Mouse (Mus musculus) cortical plate, adult 2 months (tissue): ENCODE results near the gene Ptgis. TPM values are rescaled to one million over a fixed set of nuclear protein-coding genes. Genes with fewer than 3 reads are reported as not detected.

Experiments
- H3K27ac ChIP-seq: fragments of 200-500 bp; 2 replicates; pipeline ENCODE4 v1.5.1; 2012; ENCODE audit warnings: low read length, control low read depth, inconsistent platforms; ENCODE audit not compliant: insufficient read depth
- H3K4me1 ChIP-seq: fragments of 200-500 bp; 2 replicates; pipeline ENCODE4 v1.6.1; 2011; ENCODE audit warnings: low read length; ENCODE audit not compliant: control insufficient read depth, insufficient read depth
- H3K4me3 ChIP-seq: fragments of 200-500 bp; 2 replicates; pipeline ENCODE4 v1.5.1; 2011; ENCODE audit warnings: mild to moderate bottlenecking, low read length, control low read depth; ENCODE audit not compliant: insufficient read depth
- CTCF ChIP-seq: fragments of 200-500 bp; IDR thresholded peaks from 2 replicates; pipeline ENCODE4 v1.5.1; 2011; ENCODE audit warnings: mild to moderate bottlenecking, control low read depth, low read length; ENCODE audit not compliant: insufficient read depth; ENCODE audit errors: extremely low read depth
- POLR2A ChIP-seq: fragments of 200-500 bp; IDR thresholded peaks from 2 replicates; pipeline ENCODE4 v1.6.1; 2011; ENCODE audit warnings: mild to moderate bottlenecking, low read length, control low read depth; ENCODE audit not compliant: insufficient read depth; ENCODE audit errors: extremely low read depth
- polyA plus RNA-seq: library from polyadenylated mRNA; depleted of rRNA; stranded (reverse); fragments of >200 nt; gene quantifications from 2 replicates; pipeline ENCODE4 v1.2.3, GENCODE M21; 2012; rRNA removed

Ptgis gene
- polyA plus RNA-seq, 1 experiment, result 2.0 TPM

DNA sequence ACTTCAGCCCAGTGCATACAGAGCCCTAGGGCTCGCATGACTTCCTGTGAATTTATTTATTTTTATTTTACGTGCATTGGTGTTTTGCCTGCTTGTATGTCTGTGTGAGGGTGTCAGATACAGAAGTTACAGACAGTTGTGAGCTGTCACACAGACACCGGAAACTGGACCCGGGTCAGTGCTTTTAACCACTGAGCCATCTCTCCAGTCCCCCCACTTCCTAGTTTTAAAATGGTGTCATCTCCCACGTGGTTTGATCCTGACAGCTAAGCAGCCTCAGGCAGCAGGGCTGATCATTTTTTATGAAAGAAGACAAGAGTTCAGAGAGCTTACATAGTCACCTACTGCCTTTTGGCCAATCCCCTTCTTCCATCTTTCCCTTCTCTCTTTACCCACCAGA lies 94.5 kb downstream of the Ptgis start:
- Histone ChIP-seq H3K4me3 (no peak overlapping the region), H3K27ac (peak overlapping the region; percentile 86; the same call in 1 of the 2 replicates), H3K4me1 (peaks cover 21% of the 10 kb centered on the region)
- TF ChIP-seq CTCF, result no peak

DNA sequence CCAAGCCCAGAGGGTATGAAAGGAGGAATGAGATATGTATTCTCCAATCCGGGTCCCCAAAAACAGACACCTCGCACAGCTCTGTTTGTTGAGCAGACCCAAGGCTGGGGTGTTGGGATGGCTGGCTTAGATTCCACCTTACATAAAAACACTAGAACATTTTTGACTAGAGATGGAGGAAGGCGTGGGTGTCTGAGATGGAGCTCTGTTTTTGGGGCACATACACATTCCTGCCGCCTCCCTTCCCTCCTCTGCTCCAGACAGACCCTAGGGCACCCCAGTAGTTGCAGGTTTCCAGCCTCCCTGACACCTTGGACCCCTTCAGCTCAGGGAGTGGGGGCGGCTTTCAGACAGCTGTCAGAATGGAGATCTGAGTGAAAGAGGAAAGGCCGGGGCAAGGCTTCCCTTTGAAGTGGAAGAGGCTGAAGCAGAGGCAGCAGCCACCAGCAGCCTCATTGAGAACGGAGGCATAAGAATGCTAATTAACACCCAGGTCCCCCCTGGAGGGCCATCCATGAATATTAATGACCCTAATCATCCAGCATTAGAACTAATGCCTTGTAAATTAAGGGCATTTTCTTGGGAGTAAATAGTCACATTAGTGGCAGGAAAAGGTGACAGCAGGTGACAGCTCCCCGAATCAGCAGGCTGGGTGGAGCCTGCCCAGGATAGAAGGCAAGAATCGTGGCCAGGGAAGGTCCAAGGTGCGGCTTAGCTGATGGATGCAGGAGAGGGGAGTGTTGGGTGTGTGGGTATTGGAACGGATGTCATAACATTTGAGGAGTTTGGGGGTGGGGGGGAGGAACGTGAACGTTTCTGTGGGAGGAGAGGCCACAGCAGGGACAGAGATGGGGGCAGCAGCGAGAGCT lies 95.7 kb downstream of the Ptgis start:
- peak overlapping the region; percentile 86 for H3K27ac ChIP-seq
- TF ChIP-seq CTCF, result no peak
- no peak for TF ChIP-seq POLR2A
- no peak overlapping the region for H3K4me3 ChIP-seq
- H3K4me1 ChIP-seq, result peaks cover 22% of the 10 kb centered on the region

DNA sequence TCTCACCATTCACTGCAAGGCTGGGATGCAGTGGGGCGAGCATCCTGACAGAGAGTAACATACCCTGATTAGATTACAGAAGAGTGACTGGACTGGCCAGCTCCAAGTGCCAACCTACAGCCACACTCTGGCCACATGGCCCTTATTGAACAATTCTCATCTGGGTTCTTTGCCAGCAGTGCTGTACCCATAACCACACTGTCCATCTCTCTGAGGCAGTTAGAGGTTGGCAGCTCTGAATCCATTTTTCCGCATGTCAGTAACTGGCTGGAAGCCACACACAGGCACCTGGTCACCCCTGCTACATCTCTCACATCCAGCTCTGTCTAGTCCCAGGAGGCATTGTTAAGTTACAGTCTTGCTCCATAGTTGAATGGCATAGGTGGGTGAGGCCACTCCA lies 96.5 kb downstream of the Ptgis start:
- Histone ChIP-seq H3K4me1 (peaks cover 25% of the 10 kb centered on the region), H3K27ac (peak overlapping the region; percentile 79), H3K4me3 (no peak overlapping the region)
- no peak for TF ChIP-seq POLR2A
- TF ChIP-seq CTCF, result no peak

DNA sequence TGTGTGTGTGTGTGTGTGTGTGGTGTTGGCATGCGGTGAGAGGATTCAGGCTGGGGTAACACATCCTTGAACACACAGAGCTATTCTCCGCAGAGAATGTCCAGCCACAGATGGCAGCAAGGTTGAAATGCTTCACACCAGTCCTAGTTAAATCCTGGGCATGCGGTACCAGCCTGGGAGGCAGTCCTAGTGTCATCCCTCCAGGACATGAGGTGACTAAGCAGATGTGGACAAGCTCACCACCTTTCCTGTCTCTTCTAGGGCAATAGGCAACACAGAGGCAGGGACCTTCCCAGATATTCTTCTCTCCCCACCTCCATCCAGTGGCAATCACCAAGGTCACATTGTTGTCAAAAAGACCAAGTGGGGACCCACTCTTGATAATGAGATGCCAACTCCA lies 98.1 kb downstream of the Ptgis start:
- no peak for TF ChIP-seq CTCF
- TF ChIP-seq POLR2A, result no peak
- Histone ChIP-seq H3K27ac (0 out of 2 replicates have a peak overlapping the region, but pooled peaks have one; percentile 20), H3K4me3 (no peak overlapping the region), H3K4me1 (peaks cover 32% of the 10 kb centered on the region)

DNA sequence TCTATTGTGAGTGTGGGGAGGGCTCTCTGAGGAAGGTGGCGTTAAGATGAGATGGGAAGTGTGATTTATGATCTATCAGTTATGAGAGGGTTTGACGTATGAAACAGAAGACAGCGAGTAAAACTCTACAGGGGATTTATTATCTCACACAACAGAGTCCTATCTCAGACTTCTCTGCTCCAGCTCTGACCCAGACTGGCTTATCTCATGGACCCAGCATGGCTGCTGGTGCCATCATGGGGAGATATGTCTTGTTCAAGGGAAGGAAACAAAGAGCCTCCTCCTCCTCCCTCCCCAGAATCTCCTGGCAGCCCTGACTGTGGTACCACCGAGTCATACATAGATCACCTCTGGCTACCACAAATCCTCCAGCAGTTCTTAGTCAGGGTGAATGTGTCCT lies 98.6 kb downstream of the Ptgis start:
- Histone ChIP-seq H3K4me1 (peaks cover 33% of the 10 kb centered on the region), H3K27ac (peak overlapping the region; percentile 20; the same call in 1 of the 2 replicates), H3K4me3 (no peak overlapping the region)
- TF ChIP-seq CTCF (no peak), POLR2A (no peak)

Other genes starting within 250 kb of the Ptgis start
- 52.1 and 54.4 TPM in 2 replicates for gene Stau1, start 244.3 kb downstream of the Ptgis start, polyA plus RNA-seq
- gene Ddx27, start 225.4 kb downstream of the Ptgis start, polyA plus RNA-seq, result 34.9 and 35.6 TPM in 2 replicates
- 35.1 and 37.1 TPM in 2 replicates for gene Znfx1, start 177.6 kb downstream of the Ptgis start, polyA plus RNA-seq
- 63.5 and 68.7 TPM in 2 replicates for gene Kcnb1, start 50.4 kb downstream of the Ptgis start, polyA plus RNA-seq
- gene B4galt5, start 108.6 kb upstream of the Ptgis start, polyA plus RNA-seq, result 35.3 and 39.2 TPM in 2 replicates
- 37.9 and 42.1 TPM in 2 replicates for gene Slc9a8, start 181.1 kb upstream of the Ptgis start, polyA plus RNA-seq